Mouse (Mus musculus): ENCODE results near the gene Hapln2. TPM values are rescaled to one million over a fixed set of nuclear protein-coding genes. Genes with fewer than 3 reads are reported as not detected.

Hapln2 gene
- polyA plus RNA-seq, 1 experiment: 0.26 TPM

- 89% methylated on average over 6 of the region's 6 CpGs for WGBS
- H3K4me3 ChIP-seq (ENCODE audit: control insufficient read depth, insufficient read depth, low read length): no peak overlapping the region
- H3K27ac ChIP-seq (ENCODE audit: control insufficient read depth, insufficient read depth, low read length): no peak overlapping the region
Measured at GRCm38 (mm10) chr3:87983627-87984026, 43.8 kb downstream of the Hapln2 start.

GRCm38 (mm10) chr3:87982836-87983601, 44.4 kb downstream of the Hapln2 start:
- DNase-seq: no peak
- TF ChIP-seq POLR2A (IDR thresholded peaks at IDR 0.05; ENCODE audit: control insufficient read depth, extremely low read depth, insufficient read depth, low read length, poor library complexity): no peak
- Histone ChIP-seq H3K4me3 (ENCODE audit: control insufficient read depth, insufficient read depth, low read length) (no peak overlapping the region), H3K27ac (ENCODE audit: control insufficient read depth, insufficient read depth, low read length) (no peak overlapping the region), H3K36me3 (ENCODE audit: control insufficient read depth, insufficient read depth, low read length) (no peaks in the 10 kb centered on the region), H3K27me3 (ENCODE audit: control insufficient read depth, insufficient read depth, low read length) (no peaks in the 10 kb centered on the region), H3K4me1 (replicated peaks; ENCODE audit: control insufficient read depth, insufficient read depth, low read length) (peaks cover 23% of the 10 kb centered on the region)
- WGBS: 37% methylated on average over 13 of the region's 13 CpGs

More at GRCm38 (mm10) chr3:87983627-87984026, 43.8 kb downstream of the Hapln2 start:
- H3K36me3 ChIP-seq (ENCODE audit: control insufficient read depth, insufficient read depth, low read length): no peaks in the 10 kb centered on the region
- no peak for DNase-seq
- peaks cover 28% of the 10 kb centered on the region for H3K4me1 ChIP-seq (replicated peaks; ENCODE audit: control insufficient read depth, insufficient read depth, low read length)
- H3K27me3 ChIP-seq (ENCODE audit: control insufficient read depth, insufficient read depth, low read length): no peaks in the 10 kb centered on the region
- no peak for TF ChIP-seq POLR2A (IDR thresholded peaks at IDR 0.05; ENCODE audit: control insufficient read depth, extremely low read depth, insufficient read depth, low read length, poor library complexity)
- no peak for TF ChIP-seq CTCF (IDR thresholded peaks at IDR 0.05; ENCODE audit: borderline replicate concordance, control insufficient read depth, extremely low read depth, insufficient read depth, low read length, poor library complexity)

GRCm38 (mm10) chr3:87981894-87982835, 45.2 kb downstream of the Hapln2 start:
- H3K36me3 ChIP-seq (ENCODE audit: control insufficient read depth, insufficient read depth, low read length): no peaks in the 10 kb centered on the region
- H3K27me3 ChIP-seq (ENCODE audit: control insufficient read depth, insufficient read depth, low read length): no peaks in the 10 kb centered on the region
- WGBS: 50% methylated on average over 12 of the region's 12 CpGs
- DNase-seq: no peak
- no peak overlapping the region for H3K27ac ChIP-seq (ENCODE audit: control insufficient read depth, insufficient read depth, low read length)
- H3K4me3 ChIP-seq (ENCODE audit: control insufficient read depth, insufficient read depth, low read length): no peak overlapping the region
- TF ChIP-seq POLR2A (IDR thresholded peaks at IDR 0.05; ENCODE audit: control insufficient read depth, extremely low read depth, insufficient read depth, low read length, poor library complexity) (no peak), CTCF (IDR thresholded peaks at IDR 0.05; ENCODE audit: borderline replicate concordance, control insufficient read depth, extremely low read depth, insufficient read depth, low read length, poor library complexity) (no peak)
- peaks cover 16% of the 10 kb centered on the region for H3K4me1 ChIP-seq (replicated peaks; ENCODE audit: control insufficient read depth, insufficient read depth, low read length)

- TF ChIP-seq POLR2A (IDR thresholded peaks at IDR 0.05; ENCODE audit: control insufficient read depth, extremely low read depth, insufficient read depth, low read length, poor library complexity) (no peak), CTCF (IDR thresholded peaks at IDR 0.05; ENCODE audit: borderline replicate concordance, control insufficient read depth, extremely low read depth, insufficient read depth, low read length, poor library complexity) (no peak)
- H3K36me3 ChIP-seq (ENCODE audit: control insufficient read depth, insufficient read depth, low read length): no peaks in the 10 kb centered on the region
- no peak for DNase-seq
- H3K27me3 ChIP-seq (ENCODE audit: control insufficient read depth, insufficient read depth, low read length): no peaks in the 10 kb centered on the region
- 89% methylated on average over 6 of the region's 6 CpGs for WGBS
- H3K4me3 ChIP-seq (ENCODE audit: control insufficient read depth, insufficient read depth, low read length): no peak overlapping the region
- H3K4me1 ChIP-seq (replicated peaks; ENCODE audit: control insufficient read depth, insufficient read depth, low read length): peaks cover 14% of the 10 kb centered on the region
- no peak overlapping the region for H3K27ac ChIP-seq (ENCODE audit: control insufficient read depth, insufficient read depth, low read length)
Measured at GRCm38 (mm10) chr3:87981214-87981760, 46.1 kb downstream of the Hapln2 start.

- WGBS: 95% methylated on average over 5 of the region's 5 CpGs
Measured at GRCm38 (mm10) chr3:87980728-87981127, 46.7 kb downstream of the Hapln2 start.

GRCm38 (mm10) chr3:87980085-87980484, 47.3 kb downstream of the Hapln2 start:
- no peaks in the 10 kb centered on the region for H3K27me3 ChIP-seq (ENCODE audit: control insufficient read depth, insufficient read depth, low read length)
- H3K4me1 ChIP-seq (replicated peaks; ENCODE audit: control insufficient read depth, insufficient read depth, low read length): peaks cover 14% of the 10 kb centered on the region
- TF ChIP-seq CTCF (IDR thresholded peaks at IDR 0.05; ENCODE audit: borderline replicate concordance, control insufficient read depth, extremely low read depth, insufficient read depth, low read length, poor library complexity) (no peak), POLR2A (IDR thresholded peaks at IDR 0.05; ENCODE audit: control insufficient read depth, extremely low read depth, insufficient read depth, low read length, poor library complexity) (no peak)
- 81% methylated on average over 3 of the region's 3 CpGs for WGBS
- DNase-seq: no peak
- no peak overlapping the region for H3K27ac ChIP-seq (ENCODE audit: control insufficient read depth, insufficient read depth, low read length)
- H3K4me3 ChIP-seq (ENCODE audit: control insufficient read depth, insufficient read depth, low read length): no peak overlapping the region
- no peaks in the 10 kb centered on the region for H3K36me3 ChIP-seq (ENCODE audit: control insufficient read depth, insufficient read depth, low read length)

More at GRCm38 (mm10) chr3:87980728-87981127, 46.7 kb downstream of the Hapln2 start:
- Histone ChIP-seq H3K4me1 (replicated peaks; ENCODE audit: control insufficient read depth, insufficient read depth, low read length) (peaks cover 14% of the 10 kb centered on the region), H3K4me3 (ENCODE audit: control insufficient read depth, insufficient read depth, low read length) (no peak overlapping the region), H3K36me3 (ENCODE audit: control insufficient read depth, insufficient read depth, low read length) (no peaks in the 10 kb centered on the region), H3K27ac (ENCODE audit: control insufficient read depth, insufficient read depth, low read length) (no peak overlapping the region), H3K27me3 (ENCODE audit: control insufficient read depth, insufficient read depth, low read length) (no peaks in the 10 kb centered on the region)
- no peak for TF ChIP-seq POLR2A (IDR thresholded peaks at IDR 0.05; ENCODE audit: control insufficient read depth, extremely low read depth, insufficient read depth, low read length, poor library complexity)
- TF ChIP-seq CTCF (IDR thresholded peaks at IDR 0.05; ENCODE audit: borderline replicate concordance, control insufficient read depth, extremely low read depth, insufficient read depth, low read length, poor library complexity): no peak
- no peak for DNase-seq

Data from thymus, adult 2 months (tissue).